Mouse (Mus musculus): ENCODE results near the gene Map3k6.

DNA sequence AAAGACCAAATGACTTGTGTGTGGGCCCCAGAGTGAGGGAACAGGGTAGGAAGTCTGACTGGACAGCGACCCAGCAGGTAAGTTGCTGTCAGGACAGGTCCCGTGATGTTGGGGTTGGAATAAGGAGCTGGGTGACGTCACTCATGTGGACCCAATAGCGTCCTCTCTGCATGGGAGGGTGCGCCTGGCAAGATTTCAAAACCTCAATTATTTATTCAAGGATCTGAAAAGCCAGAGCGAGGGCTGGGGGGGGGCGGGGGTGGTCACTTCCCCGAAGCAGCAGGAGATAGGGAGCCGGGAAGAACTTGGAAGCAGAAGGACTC, 27.4 kb upstream of the Map3k6 start:
- TF ChIP-seq CTCF (IDR thresholded peaks at IDR 0.05; ENCODE audit: low read depth) = no peak
- no peak for TF ChIP-seq EP300 (IDR thresholded peaks at IDR 0.05; ENCODE audit: low read depth)
